Mouse (Mus musculus) T-helper 17 cell (primary cell): ENCODE results near the gene Olfr1226.
"Not testable (repeated sequence)": the region's sequence is repeated elsewhere in the genome, so short reads cannot be mapped to it uniquely, and the experiment has no call there.

Experiments
- in situ Hi-C, 2 experiments: fragments of 300-600 bp; cut with MboI, MseI; formaldehyde crosslinking; loops; 1 replicate in 1 of 2; 2 replicates in 1 of 2; pipeline ENCODE4 v1.15.1; 2025; ENCODE audit warnings: high pct_unique_total_duplicates in 2 of 2

The Olfr1226 gene

DNA sequence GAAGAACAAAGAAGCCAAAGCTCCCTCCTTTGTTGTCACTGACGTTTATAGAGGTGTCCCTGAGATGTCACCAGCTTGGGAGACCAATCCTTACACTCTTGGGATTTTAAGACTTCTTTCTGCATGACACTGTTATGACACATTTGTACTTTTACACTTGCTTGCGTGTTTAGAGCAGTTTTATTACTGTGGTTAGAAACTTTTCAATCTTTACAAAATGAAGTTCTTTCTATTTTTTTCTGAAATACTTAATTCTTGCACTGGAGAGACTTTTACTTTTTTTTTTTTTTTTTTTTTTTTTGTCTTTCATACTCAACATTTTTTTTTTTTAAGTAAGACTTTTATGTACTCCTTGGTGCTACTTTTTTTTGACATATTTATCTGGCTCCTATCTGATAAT, at the start of gene Olfr1226:
Gene Olfr1226 (minus strand): TSS at position 101 of the 400 bp plus-strand sequence.
- in situ Hi-C loops: loop anchor here (5.0 kb wide), 2 partner anchors 32 to 37 kb away; no protein-coding TSS in a partner anchor

GRCm38 (mm10) chr2:89196325-89196982, 3.4 kb downstream of the Olfr1226 start:
- in situ Hi-C loops: loop anchor here in 1 of 2 experiments (5.0 kb wide), 1 partner anchor 36 kb away; no protein-coding TSS in a partner anchor

DNA sequence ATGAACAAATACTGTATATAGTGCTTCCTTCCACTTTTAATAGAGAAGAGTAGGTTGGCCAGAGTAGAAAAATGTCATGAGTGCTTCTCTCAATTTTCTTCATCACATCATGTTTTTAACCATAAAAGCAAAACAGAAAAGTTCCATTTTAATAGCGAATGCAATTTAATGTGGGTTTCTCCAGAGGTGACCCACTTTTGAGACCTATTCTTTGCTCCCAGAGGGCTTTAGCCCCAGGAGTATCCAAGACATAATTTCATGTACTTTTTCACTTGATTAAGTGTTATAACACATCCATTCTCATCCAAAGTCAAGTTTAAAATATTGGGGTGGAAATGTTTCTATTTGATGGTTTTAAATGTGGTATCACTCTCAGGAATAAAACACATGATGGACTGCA, 25.3 kb downstream of the Olfr1226 start, which contains the start of gene Olfr1225:
Gene Olfr1225 (minus strand): TSS at position 101 of the 400 bp plus-strand sequence.
- in situ Hi-C loops: no loop called here

DNA sequence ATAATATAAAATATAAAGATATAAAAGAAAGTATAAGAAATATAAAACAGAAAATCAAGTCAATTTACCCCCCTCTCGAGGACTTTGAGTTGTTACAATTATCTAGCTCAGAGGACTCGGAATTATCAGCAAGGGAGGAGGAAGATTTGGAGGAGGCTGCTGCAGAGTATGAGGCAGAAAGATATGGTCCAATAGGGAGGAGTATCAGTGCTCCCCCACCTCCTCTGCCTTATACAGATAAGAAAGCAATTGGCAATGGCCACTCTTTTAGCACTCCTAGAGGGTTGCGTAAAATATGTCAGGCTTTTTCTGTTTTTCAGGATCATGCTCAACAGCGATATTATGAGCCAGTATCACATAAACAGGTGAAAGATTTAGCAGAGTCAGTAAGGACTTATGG, 35.1 kb downstream of the Olfr1226 start:
- in situ Hi-C loops: not testable (repeated sequence)

- in situ Hi-C loops: not testable (repeated sequence)
Observed at GRCm38 (mm10) chr2:89163991-89164390, 35.9 kb downstream of the Olfr1226 start, which contains the start of gene Olfr1224-ps1. TSS of gene Olfr1224-ps1 (minus strand) at chr2:89164091.

DNA sequence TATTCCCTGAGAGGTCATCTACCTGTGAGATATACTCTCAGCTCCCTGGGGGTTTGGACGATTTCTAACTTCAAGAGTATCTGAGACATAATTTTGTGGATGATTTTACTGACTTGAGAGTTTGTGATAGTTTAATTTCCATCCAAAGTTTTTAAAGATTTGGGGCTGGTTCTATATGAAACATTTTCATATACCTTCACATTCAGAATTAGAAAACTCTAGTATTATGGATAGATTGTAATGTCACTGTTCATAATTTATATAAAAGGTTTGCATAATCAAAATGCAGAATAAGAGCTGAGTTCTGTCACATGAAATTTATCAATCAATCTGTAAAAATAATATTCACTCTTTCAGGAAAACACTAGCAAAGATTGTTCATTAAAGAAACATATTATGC, 48.4 kb downstream of the Olfr1226 start, which contains the start of gene Olfr1223:
Gene Olfr1223 (minus strand): TSS at position 101 of the 400 bp plus-strand sequence.
- in situ Hi-C loops: no loop called here
